Mouse (Mus musculus): Measurements from ENCODE around the gene Stxbp6. TPM values are rescaled to one million over a fixed set of nuclear protein-coding genes. Genes with fewer than 3 reads are reported as not detected.

Gene Stxbp6
- polyA plus RNA-seq, 2 experiments: 10.2 to 14.9 TPM

GRCm38 (mm10) chr12:44940325-44940724 is 134.2 kb downstream of the Stxbp6 start:
- 82% methylated on average over 4 of the region's 4 CpGs for WGBS
- ATAC-seq (ENCODE audit: low FRiP score, low read depth) (no peak), DNase-seq (ENCODE audit: low spot score) (no peak)
- Histone ChIP-seq H3K36me3 (ENCODE audit: control insufficient read depth, insufficient read depth, low read length) (no peaks in the 10 kb centered on the region), H3K4me2 (replicated peaks; ENCODE audit: low read depth, low read length, severe bottlenecking) (no peak overlapping the region), H3K9me3 (ENCODE audit: control insufficient read depth, low read length) (no peaks in the 10 kb centered on the region), H3K4me1 (ENCODE audit: control insufficient read depth, insufficient read depth, low read length) (no peaks in the 10 kb centered on the region), H3K9ac (ENCODE audit: low read depth, low read length, severe bottlenecking) (no peak overlapping the region), H3K4me3 (replicated peaks; ENCODE audit: low read length) (no peak overlapping the region), H3K27ac (replicated peaks; ENCODE audit: low read depth, low read length) (no peak overlapping the region), H3K27me3 (ENCODE audit: control insufficient read depth, insufficient read depth, low read length) (no peaks in the 10 kb centered on the region)
- no peak for TF ChIP-seq POLR2A (IDR thresholded peaks at IDR 0.05; ENCODE audit: borderline replicate concordance, extremely low read depth, insufficient read depth, insufficient read length)

- Histone ChIP-seq H3K4me3 (replicated peaks; ENCODE audit: low read length) (no peak overlapping the region), H3K4me2 (replicated peaks; ENCODE audit: low read depth, low read length, severe bottlenecking) (no peak overlapping the region), H3K27ac (replicated peaks; ENCODE audit: low read depth, low read length) (no peak overlapping the region), H3K36me3 (ENCODE audit: control insufficient read depth, insufficient read depth, low read length) (no peaks in the 10 kb centered on the region), H3K27me3 (ENCODE audit: control insufficient read depth, insufficient read depth, low read length) (no peaks in the 10 kb centered on the region), H3K9me3 (ENCODE audit: control insufficient read depth, low read length) (no peaks in the 10 kb centered on the region), H3K9ac (ENCODE audit: low read depth, low read length, severe bottlenecking) (no peak overlapping the region), H3K4me1 (ENCODE audit: control insufficient read depth, insufficient read depth, low read length) (no peaks in the 10 kb centered on the region)
- no peak for TF ChIP-seq POLR2A (IDR thresholded peaks at IDR 0.05; ENCODE audit: borderline replicate concordance, extremely low read depth, insufficient read depth, insufficient read length)
- ATAC-seq (ENCODE audit: low FRiP score, low read depth) (no peak), DNase-seq (ENCODE audit: low spot score) (no peak)
- 52% methylated on average over 8 of the region's 8 CpGs for WGBS
These were observed 135.4 kb downstream of the Stxbp6 start for GRCm38 (mm10) chr12:44939106-44939505.

GRCm38 (mm10) chr12:44932954-44933353 is 141.6 kb downstream of the Stxbp6 start:
- 82% methylated on average over 6 of the region's 6 CpGs for WGBS
- H3K27ac ChIP-seq (replicated peaks; ENCODE audit: low read depth, low read length): no peak overlapping the region
- no peak for TF ChIP-seq POLR2A (IDR thresholded peaks at IDR 0.05; ENCODE audit: borderline replicate concordance, extremely low read depth, insufficient read depth, insufficient read length)
- DNase-seq (ENCODE audit: low spot score) (no peak), ATAC-seq (ENCODE audit: low FRiP score, low read depth) (no peak)
- no peak overlapping the region for H3K4me3 ChIP-seq (replicated peaks; ENCODE audit: low read length)
- H3K4me2 ChIP-seq (replicated peaks; ENCODE audit: low read depth, low read length, severe bottlenecking): no peak overlapping the region
- H3K27me3 ChIP-seq (ENCODE audit: control insufficient read depth, insufficient read depth, low read length): no peaks in the 10 kb centered on the region
- H3K4me1 ChIP-seq (ENCODE audit: control insufficient read depth, insufficient read depth, low read length): no peaks in the 10 kb centered on the region
- no peak overlapping the region for H3K9ac ChIP-seq (ENCODE audit: low read depth, low read length, severe bottlenecking)
- H3K36me3 ChIP-seq (ENCODE audit: control insufficient read depth, insufficient read depth, low read length): no peaks in the 10 kb centered on the region
- H3K9me3 ChIP-seq (ENCODE audit: control insufficient read depth, low read length): no peaks in the 10 kb centered on the region

GRCm38 (mm10) chr12:44931716-44932115 is 142.8 kb downstream of the Stxbp6 start:
- WGBS: 43% methylated on average over 7 of the region's 7 CpGs
- Histone ChIP-seq H3K4me3 (replicated peaks; ENCODE audit: low read length) (no peak overlapping the region), H3K27me3 (ENCODE audit: control insufficient read depth, insufficient read depth, low read length) (no peaks in the 10 kb centered on the region), H3K4me1 (ENCODE audit: control insufficient read depth, insufficient read depth, low read length) (no peaks in the 10 kb centered on the region), H3K9me3 (ENCODE audit: control insufficient read depth, low read length) (no peaks in the 10 kb centered on the region), H3K36me3 (ENCODE audit: control insufficient read depth, insufficient read depth, low read length) (no peaks in the 10 kb centered on the region), H3K27ac (replicated peaks; ENCODE audit: low read depth, low read length) (no peak overlapping the region), H3K4me2 (replicated peaks; ENCODE audit: low read depth, low read length, severe bottlenecking) (no peak overlapping the region), H3K9ac (ENCODE audit: low read depth, low read length, severe bottlenecking) (no peak overlapping the region)
- no peak for TF ChIP-seq POLR2A (IDR thresholded peaks at IDR 0.05; ENCODE audit: borderline replicate concordance, extremely low read depth, insufficient read depth, insufficient read length)
- no peak for DNase-seq (ENCODE audit: low spot score)
- ATAC-seq (ENCODE audit: low FRiP score, low read depth): no peak

DNA sequence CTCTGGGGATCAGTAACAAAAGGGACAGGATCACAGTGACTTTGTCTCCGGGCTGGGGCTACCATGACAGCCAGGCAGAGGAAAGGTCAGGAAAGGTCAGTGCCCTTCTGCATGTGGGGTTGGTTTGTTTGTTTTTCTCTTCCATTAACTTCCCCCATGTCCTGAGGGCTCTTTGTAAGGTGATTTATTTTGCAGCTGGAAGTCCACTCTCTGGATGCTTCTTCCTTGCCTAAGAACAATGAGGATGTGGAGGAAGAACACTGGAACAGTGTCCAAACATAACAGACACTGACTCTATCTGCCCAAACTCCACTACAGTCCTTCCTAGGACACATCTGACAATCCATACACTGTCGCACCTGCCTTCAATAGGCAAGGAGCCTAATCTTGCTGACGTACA is 146.1 kb downstream of the Stxbp6 start:
- H3K36me3 ChIP-seq (ENCODE audit: control insufficient read depth, insufficient read depth, low read length): no peaks in the 10 kb centered on the region
- no peak for ATAC-seq (ENCODE audit: low FRiP score, low read depth)
- H3K27ac ChIP-seq (replicated peaks; ENCODE audit: low read depth, low read length): no peak overlapping the region
- WGBS: 58% methylated on average over 3 of the region's 3 CpGs
- H3K9me3 ChIP-seq (ENCODE audit: control insufficient read depth, low read length): no peaks in the 10 kb centered on the region
- TF ChIP-seq POLR2A (IDR thresholded peaks at IDR 0.05; ENCODE audit: borderline replicate concordance, extremely low read depth, insufficient read depth, insufficient read length): no peak
- DNase-seq (ENCODE audit: low spot score): no peak
- H3K27me3 ChIP-seq (ENCODE audit: control insufficient read depth, insufficient read depth, low read length): no peaks in the 10 kb centered on the region
- no peak overlapping the region for H3K4me2 ChIP-seq (replicated peaks; ENCODE audit: low read depth, low read length, severe bottlenecking)
- H3K4me3 ChIP-seq (replicated peaks; ENCODE audit: low read length): no peak overlapping the region
- no peak overlapping the region for H3K9ac ChIP-seq (ENCODE audit: low read depth, low read length, severe bottlenecking)
- H3K4me1 ChIP-seq (ENCODE audit: control insufficient read depth, insufficient read depth, low read length): no peaks in the 10 kb centered on the region

- Histone ChIP-seq H3K4me3 (replicated peaks; ENCODE audit: low read length) (no peak overlapping the region), H3K27me3 (ENCODE audit: control insufficient read depth, insufficient read depth, low read length) (no peaks in the 10 kb centered on the region), H3K9ac (ENCODE audit: low read depth, low read length, severe bottlenecking) (no peak overlapping the region), H3K4me1 (ENCODE audit: control insufficient read depth, insufficient read depth, low read length) (no peaks in the 10 kb centered on the region), H3K9me3 (ENCODE audit: control insufficient read depth, low read length) (no peaks in the 10 kb centered on the region), H3K36me3 (ENCODE audit: control insufficient read depth, insufficient read depth, low read length) (no peaks in the 10 kb centered on the region), H3K4me2 (replicated peaks; ENCODE audit: low read depth, low read length, severe bottlenecking) (no peak overlapping the region), H3K27ac (replicated peaks; ENCODE audit: low read depth, low read length) (no peak overlapping the region)
- WGBS: 82% methylated on average over 3 of the region's 3 CpGs
- ATAC-seq (ENCODE audit: low FRiP score, low read depth) (no peak), DNase-seq (ENCODE audit: low spot score) (no peak)
- TF ChIP-seq POLR2A (IDR thresholded peaks at IDR 0.05; ENCODE audit: borderline replicate concordance, extremely low read depth, insufficient read depth, insufficient read length): no peak
These were observed 148.6 kb downstream of the Stxbp6 start for GRCm38 (mm10) chr12:44925901-44926300.

Data from limb, embryonic 14.5 days (tissue).